Comparison of ENCODE assay signal across 10 mouse cellular contexts in the genomic region with DNA sequence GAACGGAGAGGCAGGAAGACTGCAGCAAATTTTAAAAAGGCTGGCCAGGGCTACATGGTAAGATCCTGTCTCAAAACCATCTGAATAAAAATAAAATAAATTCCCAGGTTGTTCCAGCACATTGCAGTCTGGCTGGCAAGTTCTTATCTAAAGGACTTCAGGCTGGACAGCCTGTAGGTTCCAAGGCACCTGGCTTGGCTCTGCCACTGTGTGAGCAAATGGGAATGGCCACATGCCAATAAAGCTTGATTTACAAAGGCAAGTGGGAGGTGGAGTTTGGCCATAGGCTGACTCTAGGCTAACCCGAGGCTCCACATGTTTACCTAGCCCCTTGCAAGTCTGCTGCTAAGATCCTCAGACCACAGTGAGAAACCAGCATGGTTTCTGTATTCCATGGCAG.
DNase-seq lines count a peak whose midpoint lies in the region; ATAC-seq and TF ChIP-seq lines count a peak whose summit lies in the region.
"Had no signal": no experiment of that assay in that cellular context is flagged by ENCODE, and none has a peak within 500 bp of the region (broad histone marks: within the 10 kb centered on the region; RNA-seq: fewer than 3 reads in every experiment).

No protein-coding gene starts in this region.

- H3K27ac ChIP-seq in heart, embryonic 12.5 days (ENCODE audit: poor library complexity, severe bottlenecking) = no peak overlapping the region
- peak overlapping the region; percentile 34; the same call in 1 of the 2 replicates for H3K27ac ChIP-seq in heart, embryonic 16.5 days (ENCODE audit: low read length)
- peak overlapping the region; percentile 64 for H3K27ac ChIP-seq in lung, embryonic 16.5 days (ENCODE audit: low read length)

- peaks cover 50% of the 10 kb centered on the region for H3K36me3 ChIP-seq in heart, embryonic 12.5 days
- H3K36me3 ChIP-seq in heart, embryonic 16.5 days (ENCODE audit: control insufficient read depth, insufficient read depth) = peaks cover 4% of the 10 kb centered on the region
- peaks cover 13% of the 10 kb centered on the region for H3K36me3 ChIP-seq in lung, embryonic 16.5 days (ENCODE audit: control insufficient read depth, insufficient read depth, low read length)

- H3K9ac ChIP-seq in heart, embryonic 12.5 days = no peak overlapping the region
- no peak overlapping the region for H3K9ac ChIP-seq in heart, embryonic 16.5 days (ENCODE audit: low read length)
- H3K9ac ChIP-seq in lung, embryonic 16.5 days (ENCODE audit: low read length) = no peak overlapping the region

- H3K4me1 ChIP-seq in heart, embryonic 12.5 days (replicated peaks) = peaks cover 75% of the 10 kb centered on the region
- peaks cover 58% of the 10 kb centered on the region for H3K4me1 ChIP-seq in heart, embryonic 16.5 days (ENCODE audit: control insufficient read depth, insufficient read depth, low read length)
- H3K4me1 ChIP-seq in lung, embryonic 16.5 days (replicated peaks; ENCODE audit: control insufficient read depth, insufficient read depth, low read length) = peaks cover 58% of the 10 kb centered on the region

- no peak for TF ChIP-seq POLR2A in brain, embryonic 14.5 days (IDR thresholded peaks at IDR 0.05; ENCODE audit: borderline replicate concordance, extremely low read depth, insufficient read depth, insufficient read length, poor library complexity, severe bottlenecking)

- DNase-seq in heart, adult 11 months = peak; percentile 97
- DNase-seq in brain, embryonic 14.5 days (ENCODE audit: low read depth) = peak; percentile 59
- DNase-seq in natural killer cell, adult 2 months (ENCODE audit: low spot score in 2 of 2) = no peak
- no peak for DNase-seq in urinary bladder, postnatal 36 days (ENCODE audit: low spot score in 2 of 2)
- no peak for DNase-seq in yolk sac, embryonic 10.5 days (ENCODE audit: low spot score)

- WGBS in heart, embryonic 12.5 days = 56% methylated on average over 2 of the region's 2 CpGs
- WGBS in heart, embryonic 16.5 days = 36% methylated on average over 2 of the region's 2 CpGs
- 49% methylated on average over 2 of the region's 2 CpGs for WGBS in lung, embryonic 16.5 days

- no peak overlapping the region for H3K4me3 ChIP-seq in heart, embryonic 12.5 days
- no peak overlapping the region for H3K4me3 ChIP-seq in heart, embryonic 16.5 days (ENCODE audit: low read length)
- no peak overlapping the region for H3K4me3 ChIP-seq in lung, embryonic 16.5 days (ENCODE audit: low read length)
- H3K4me3 ChIP-seq: megakaryocyte, embryonic 14.5 days had no signal

- no peaks in the 10 kb centered on the region for H3K9me3 ChIP-seq in heart, embryonic 12.5 days (replicated peaks)
- H3K9me3 ChIP-seq in heart, embryonic 16.5 days (replicated peaks; ENCODE audit: control insufficient read depth, low read length) = no peaks in the 10 kb centered on the region
- no peaks in the 10 kb centered on the region for H3K9me3 ChIP-seq in lung, embryonic 16.5 days (ENCODE audit: control insufficient read depth, low read length)
- H3K9me3 ChIP-seq: megakaryocyte, embryonic 14.5 days had no signal

- H3K4me2 ChIP-seq in heart, embryonic 12.5 days = no peak overlapping the region
- H3K4me2 ChIP-seq in heart, embryonic 16.5 days (ENCODE audit: low read depth, low read length) = no peak overlapping the region
- no peak overlapping the region for H3K4me2 ChIP-seq in lung, embryonic 16.5 days (ENCODE audit: low read depth, low read length)

- TF ChIP-seq CTCF in brain, embryonic 14.5 days (IDR thresholded peaks at IDR 0.05; ENCODE audit: borderline replicate concordance, extremely low read depth, insufficient read depth, insufficient read length) = no peak

- ATAC-seq in heart, embryonic 12.5 days (ENCODE audit: insufficient number of reproducible peaks, low FRiP score) = no peak
- ATAC-seq in heart, embryonic 16.5 days (replicated peaks; ENCODE audit: extremely low read depth, insufficient read depth, low FRiP score) = peak; percentile 24; the same call in 1 of the 2 replicates
- ATAC-seq in lung, embryonic 16.5 days (ENCODE audit: low read depth) = peak; percentile 51
- ATAC-seq: intestine, postnatal 0 days had no signal

- H3K27me3 ChIP-seq in heart, embryonic 12.5 days (replicated peaks) = no peaks in the 10 kb centered on the region
- H3K27me3 ChIP-seq in heart, embryonic 16.5 days (ENCODE audit: control insufficient read depth, insufficient read depth, low read length) = no peaks in the 10 kb centered on the region
- no peaks in the 10 kb centered on the region for H3K27me3 ChIP-seq in lung, embryonic 16.5 days (ENCODE audit: control insufficient read depth, insufficient read depth, low read depth, low read length)

Comparison
In these comparisons a context has a peak if more than half of its experiments do, and no peak if none do; other contexts are left out.
1. DNase-seq: peak in heart, adult 11 months (single experiment) and brain, embryonic 14.5 days (single experiment); none in natural killer cell, adult 2 months (0 of 2), urinary bladder, postnatal 36 days (0 of 2) and yolk sac, embryonic 10.5 days (single experiment).